Mouse (Mus musculus) c-Kit-positive CD71-positive TER-119-negative erythroid progenitor cells, embryonic 14.5 days (primary cell): ENCODE results near the gene 1700001C19Rik.

ENCODE experiments used
- DNase-seq: peaks from one replicate; pipeline ENCODE4 v3.0.0-alpha.2; 2013; ENCODE audit warnings: low read depth

The 1700001C19Rik gene

GRCm38 (mm10) chr17:47436907-47437547 is at the start of gene 1700001C19Rik:
1700001C19Rik (minus strand) TSS chr17:47437376.
- DNase-seq: no peak

- DNase-seq: no peak
Observed at GRCm38 (mm10) chr17:47485791-47486190, 48.6 kb upstream of the 1700001C19Rik start.

- DNase-seq: no peak
Observed at GRCm38 (mm10) chr17:47484993-47485392, 47.8 kb upstream of the 1700001C19Rik start.

- no peak for DNase-seq
Observed at GRCm38 (mm10) chr17:47484241-47484921, 47.2 kb upstream of the 1700001C19Rik start.

- DNase-seq: peak; percentile 67
Observed at GRCm38 (mm10) chr17:47482401-47482800, 45.2 kb upstream of the 1700001C19Rik start.

- no peak for DNase-seq
Observed at GRCm38 (mm10) chr17:47479887-47480286, 42.7 kb upstream of the 1700001C19Rik start.

GRCm38 (mm10) chr17:47475714-47476113 is 38.5 kb upstream of the 1700001C19Rik start:
- DNase-seq: peak; percentile 40

GRCm38 (mm10) chr17:47475181-47475580 is 38.0 kb upstream of the 1700001C19Rik start:
- DNase-seq: no peak

GRCm38 (mm10) chr17:47474250-47474649 is 37.1 kb upstream of the 1700001C19Rik start:
- DNase-seq: no peak

- peak; percentile 35 for DNase-seq
Observed at GRCm38 (mm10) chr17:47473434-47473974, 36.3 kb upstream of the 1700001C19Rik start.

GRCm38 (mm10) chr17:47472435-47473350 is 35.5 kb upstream of the 1700001C19Rik start:
- no peak for DNase-seq

- DNase-seq: no peak
Observed at GRCm38 (mm10) chr17:47470686-47471085, 33.5 kb upstream of the 1700001C19Rik start.

- DNase-seq: no peak
Observed at GRCm38 (mm10) chr17:47470121-47470520, 32.9 kb upstream of the 1700001C19Rik start.

- no peak for DNase-seq
Observed at GRCm38 (mm10) chr17:47469642-47470041, 32.5 kb upstream of the 1700001C19Rik start.

- no peak for DNase-seq
Observed at GRCm38 (mm10) chr17:47468466-47468865, 31.3 kb upstream of the 1700001C19Rik start.

GRCm38 (mm10) chr17:47468063-47468462 is 30.9 kb upstream of the 1700001C19Rik start:
- no peak for DNase-seq

GRCm38 (mm10) chr17:47467659-47468058 is 30.5 kb upstream of the 1700001C19Rik start:
- no peak for DNase-seq

GRCm38 (mm10) chr17:47466284-47466683 is 29.1 kb upstream of the 1700001C19Rik start:
- DNase-seq: no peak

GRCm38 (mm10) chr17:47465016-47465415 is 27.8 kb upstream of the 1700001C19Rik start:
- no peak for DNase-seq

- no peak for DNase-seq
Observed at GRCm38 (mm10) chr17:47464248-47464965, 27.2 kb upstream of the 1700001C19Rik start.

GRCm38 (mm10) chr17:47462728-47463388 is 25.7 kb upstream of the 1700001C19Rik start:
- DNase-seq: no peak
